In genomic region chr3:82145126-82145901, GRCm38 (mm10) we compare ENCODE assay signal across 8 mouse cellular contexts. TPM values are rescaled to one million over a fixed set of nuclear protein-coding genes. Genes with fewer than 3 reads are reported as not detected.
DNase-seq lines count a peak whose midpoint lies in the region; TF ChIP-seq lines count a peak whose summit lies in the region.

Gene Gucy1a1 (minus strand): TSS chr3:82145789.

- TF ChIP-seq CTCF in brain, embryonic 14.5 days (IDR thresholded peaks at IDR 0.05; ENCODE audit: borderline replicate concordance, extremely low read depth, insufficient read depth, insufficient read length) = no peak
- no peak for TF ChIP-seq CTCF in lung, adult 2 months (IDR thresholded peaks at IDR 0.05; ENCODE audit: insufficient read depth, low read length)

- WGBS in lung, adult 2 months = 2% methylated on average over 36 of the region's 36 CpGs

- H3K4me3 ChIP-seq in lung, adult 2 months (replicated peaks; ENCODE audit: extremely low read depth, low read depth, low read length) = peak within 1 kb of the TSS; percentile 77

- peak; percentile 5 to 8 for DNase-seq in CD8-positive naive resting alpha-beta T cell, adult 2 months (ENCODE audit: low read depth in 2 of 2, low spot score in 2 of 2)
- DNase-seq in brain, embryonic 14.5 days (ENCODE audit: low read depth) = peak; percentile 74
- DNase-seq in forelimb bud, embryonic 11.5 days (ENCODE audit: low read depth, low spot score) = peak; percentile 31
- DNase-seq in heart, postnatal 4 days = peak; percentile 67
- DNase-seq in layer of hippocampus, adult 8-10 months (ENCODE audit: low spot score in 2 of 2) = peak; percentile 24 to 38
- peak; percentile 27 for DNase-seq in lung, adult 2 months
- DNase-seq in ovary, postnatal 14 days (ENCODE audit: low spot score) = peak; percentile 35
- peak; percentile 23 for DNase-seq in urinary bladder, adult 2 months (ENCODE audit: low spot score)

- TF ChIP-seq POLR2A in brain, embryonic 14.5 days (IDR thresholded peaks at IDR 0.05; ENCODE audit: borderline replicate concordance, extremely low read depth, insufficient read depth, insufficient read length, poor library complexity, severe bottlenecking) = no peak
- peak; percentile 86; the same call in 1 of the 2 replicates for TF ChIP-seq POLR2A in lung, adult 2 months (IDR thresholded peaks at IDR 0.05; ENCODE audit: borderline replicate concordance, extremely low read depth, low read depth, low read length)

- no peaks in the 10 kb centered on the region for H3K4me1 ChIP-seq in lung, adult 2 months (ENCODE audit: control insufficient read depth, insufficient read depth, low read length)

RNA-seq across cellular contexts. Expression of gene Gucy1a1, which starts in this region (rescaled TPM):
- 14.0 and 16.5 TPM in 2 replicates for polyA plus RNA-seq in brain, embryonic 14.5 days (2012; rRNA removed)
- 10 to 100 TPM; 39.6 to 39.7 TPM for total RNA-seq in heart, postnatal 4 days (2021)
- total RNA-seq in layer of hippocampus, adult 8-10 months (2022) = 10 to 100 TPM; 19.4 to 21.8 (median 20.4) TPM
- polyA plus RNA-seq in lung, adult 2 months (2012; rRNA removed) = 52.2 and 81.5 TPM in 2 replicates
- polyA plus RNA-seq in urinary bladder, adult 2 months (2012; rRNA removed) = 13.7 and 18.5 TPM in 2 replicates

Comparison
In these comparisons a context has a peak if more than half of its experiments do, and no peak if none do; other contexts are left out.
1. Peak in every context shown above with its lines: DNase-seq and H3K4me3 ChIP-seq.
2. DNase-seq: peak in every context shown above with its lines; median percentile 74 in brain, embryonic 14.5 days; 67 in heart, postnatal 4 days; 35 in ovary, postnatal 14 days; 31 in forelimb bud, embryonic 11.5 days; 31 in layer of hippocampus, adult 8-10 months; 27 in lung, adult 2 months; 23 in urinary bladder, adult 2 months; 6 in CD8-positive naive resting alpha-beta T cell, adult 2 months.